Mouse (Mus musculus): ENCODE measurements around the gene Rimbp3. TPM values are rescaled to one million over a fixed set of nuclear protein-coding genes. Genes with fewer than 3 reads are reported as not detected.
A peak's percentile ranks its signal among the peaks of the same experiment; 100 is the strongest.

The Rimbp3 gene
- total RNA-seq, 1 experiment: 2.9 TPM

GRCm38 (mm10) chr16:17204990-17205389 is 3.4 kb upstream of the Rimbp3 start:
- no peak overlapping the region for H3K9ac ChIP-seq (ENCODE audit: insufficient read depth, low read depth, low read length, poor library complexity, severe bottlenecking)
- no peaks in the 10 kb centered on the region for H3K9me3 ChIP-seq (ENCODE audit: control insufficient read depth, insufficient read depth, low read depth, low read length)
- peak; percentile 76; the same call in 1 of the 2 replicates for TF ChIP-seq ZC3H11A (IDR thresholded peaks at IDR 0.05; ENCODE audit: borderline replicate concordance, low read depth, low read length)
- no peak for TF ChIP-seq ZNF384 (IDR thresholded peaks at IDR 0.05; ENCODE audit: low read depth, low read length)
- no peak for TF ChIP-seq CHD2 (IDR thresholded peaks at IDR 0.05; ENCODE audit: low read depth, low read length)
- H3K27ac ChIP-seq (ENCODE audit: insufficient read depth, low read depth, low read length, poor library complexity, severe bottlenecking): no peak overlapping the region
- H3K36me3 ChIP-seq (ENCODE audit: control insufficient read depth, insufficient read depth, low read length, poor library complexity, severe bottlenecking): no peaks in the 10 kb centered on the region
- in situ Hi-C loops (cut with MboI; ENCODE audit: low sequenced_read_pairs in 2 of 2, unreplicated experiment in 2 of 2): loop anchor here (5.0 to 10.0 kb wide), 2 partner anchors 60 to 67 kb away; no protein-coding TSS in a partner anchor
- peaks cover 0 to 1% of the 10 kb centered on the region in 2 experiments; a peak in 2 of 4 replicates for H3K4me1 ChIP-seq (ENCODE audit: control insufficient read depth in 2 of 2, insufficient read depth in 2 of 2, low read length in 2 of 2, poor library complexity in 1 of 2)
- H3K4me3 ChIP-seq (ENCODE audit: insufficient read depth in 1 of 2, low read depth in 1 of 2, low read length in 2 of 2, poor library complexity in 1 of 2, severe bottlenecking in 1 of 2): no peak overlapping the region
- DNase-seq (ENCODE audit: low read depth, low spot score): no peak

- Histone ChIP-seq H3K4me1 (ENCODE audit: control insufficient read depth in 2 of 2, insufficient read depth in 2 of 2, low read length in 2 of 2, poor library complexity in 1 of 2) (peaks cover 0 to 2% of the 10 kb centered on the region in 2 experiments; a peak in 2 of 4 replicates), H3K9me3 (ENCODE audit: control insufficient read depth, insufficient read depth, low read depth, low read length) (no peaks in the 10 kb centered on the region), H3K27ac (ENCODE audit: insufficient read depth, low read depth, low read length, poor library complexity, severe bottlenecking) (no peak overlapping the region), H3K4me3 (ENCODE audit: insufficient read depth in 1 of 2, low read depth in 1 of 2, low read length in 2 of 2, poor library complexity in 1 of 2, severe bottlenecking in 1 of 2) (peak overlapping the region; percentile 71 to 75), H3K9ac (ENCODE audit: insufficient read depth, low read depth, low read length, poor library complexity, severe bottlenecking) (peak overlapping the region; percentile 68), H3K36me3 (ENCODE audit: control insufficient read depth, insufficient read depth, low read length, poor library complexity, severe bottlenecking) (peaks cover 5% of the 10 kb centered on the region)
- in situ Hi-C loops (cut with MboI; ENCODE audit: low sequenced_read_pairs in 2 of 2, unreplicated experiment in 2 of 2): loop anchor here (5.0 to 10.0 kb wide), 2 partner anchors 55 to 63 kb away; no protein-coding TSS in a partner anchor
- TF ChIP-seq ZNF384 (IDR thresholded peaks at IDR 0.05; ENCODE audit: low read depth, low read length) (no peak), CHD2 (IDR thresholded peaks at IDR 0.05; ENCODE audit: low read depth, low read length) (no peak), MAFK (IDR thresholded peaks at IDR 0.05; ENCODE audit: insufficient read depth, low read depth, low read length) (no peak), HCFC1 (IDR thresholded peaks at IDR 0.05; ENCODE audit: borderline replicate concordance, insufficient read depth, low read length) (no peak; the same call in 1 of the 2 replicates), ZC3H11A (IDR thresholded peaks at IDR 0.05; ENCODE audit: borderline replicate concordance, low read depth, low read length) (no peak)
- DNase-seq (ENCODE audit: low read depth, low spot score): peak; percentile 42
These were observed 1.1 kb downstream of the Rimbp3 start for GRCm38 (mm10) chr16:17209404-17209960.

- DNase-seq (ENCODE audit: low read depth, low spot score): peak; percentile 81
- Histone ChIP-seq H3K36me3 (ENCODE audit: control insufficient read depth, insufficient read depth, low read length, poor library complexity, severe bottlenecking) (peaks cover 5% of the 10 kb centered on the region), H3K9me3 (ENCODE audit: control insufficient read depth, insufficient read depth, low read depth, low read length) (no peaks in the 10 kb centered on the region), H3K4me1 (ENCODE audit: control insufficient read depth in 2 of 2, insufficient read depth in 2 of 2, low read length in 2 of 2, poor library complexity in 1 of 2) (peaks cover 0 to 4% of the 10 kb centered on the region in 2 experiments; a peak in 2 of 4 replicates), H3K4me3 (ENCODE audit: insufficient read depth in 1 of 2, low read depth in 1 of 2, low read length in 2 of 2, poor library complexity in 1 of 2, severe bottlenecking in 1 of 2) (peak overlapping the region; percentile 71 to 75; a peak in 3 of 4 replicates), H3K9ac (ENCODE audit: insufficient read depth, low read depth, low read length, poor library complexity, severe bottlenecking) (peak overlapping the region; percentile 68), H3K27ac (ENCODE audit: insufficient read depth, low read depth, low read length, poor library complexity, severe bottlenecking) (no peak overlapping the region)
- in situ Hi-C loops (cut with MboI; ENCODE audit: low sequenced_read_pairs in 2 of 2, unreplicated experiment in 2 of 2): loop anchor here (5.0 to 10.0 kb wide), 2 partner anchors 55 to 62 kb away; no protein-coding TSS in a partner anchor
- 0 out of 2 replicates have a peak, but pooled peaks have one; percentile 28 for TF ChIP-seq HCFC1 (IDR thresholded peaks at IDR 0.05; ENCODE audit: borderline replicate concordance, insufficient read depth, low read length)
- no peak for TF ChIP-seq ZC3H11A (IDR thresholded peaks at IDR 0.05; ENCODE audit: borderline replicate concordance, low read depth, low read length)
These were observed 1.8 kb downstream of the Rimbp3 start for GRCm38 (mm10) chr16:17209981-17210838.

GRCm38 (mm10) chr16:17216934-17217633 is 8.7 kb downstream of the Rimbp3 start:
- H3K36me3 ChIP-seq (ENCODE audit: control insufficient read depth, insufficient read depth, low read length, poor library complexity, severe bottlenecking): no peaks in the 10 kb centered on the region; the same call in 1 of the 2 replicates
- H3K9ac ChIP-seq (ENCODE audit: insufficient read depth, low read depth, low read length, poor library complexity, severe bottlenecking): peak overlapping the region; percentile 31; the same call in 1 of the 2 replicates
- in situ Hi-C loops (cut with MboI; ENCODE audit: low sequenced_read_pairs in 2 of 2, unreplicated experiment in 2 of 2): no loop called here
- peak overlapping the region; percentile 72 for H3K27ac ChIP-seq (ENCODE audit: insufficient read depth, low read depth, low read length, poor library complexity, severe bottlenecking)
- no peak for DNase-seq (ENCODE audit: low read depth, low spot score)
- H3K4me3 ChIP-seq (ENCODE audit: insufficient read depth in 1 of 2, low read depth in 1 of 2, low read length in 2 of 2, poor library complexity in 1 of 2, severe bottlenecking in 1 of 2): no peak overlapping the region
- peaks cover 6 to 17% of the 10 kb centered on the region in 2 experiments for H3K4me1 ChIP-seq (ENCODE audit: control insufficient read depth in 2 of 2, insufficient read depth in 2 of 2, low read length in 2 of 2, poor library complexity in 1 of 2)
- H3K9me3 ChIP-seq (ENCODE audit: control insufficient read depth, insufficient read depth, low read depth, low read length): no peaks in the 10 kb centered on the region
- TF ChIP-seq HCFC1 (IDR thresholded peaks at IDR 0.05; ENCODE audit: borderline replicate concordance, insufficient read depth, low read length) (no peak), CHD2 (IDR thresholded peaks at IDR 0.05; ENCODE audit: low read depth, low read length) (no peak), ZNF384 (IDR thresholded peaks at IDR 0.05; ENCODE audit: low read depth, low read length) (no peak), MAFK (IDR thresholded peaks at IDR 0.05; ENCODE audit: insufficient read depth, low read depth, low read length) (no peak), ZC3H11A (IDR thresholded peaks at IDR 0.05; ENCODE audit: borderline replicate concordance, low read depth, low read length) (no peak)

All from ES-E14 (cell line).